Mouse (Mus musculus) T-helper 17 cell (primary cell): ENCODE measurements around the gene Tmx4.

ENCODE experiments used
- in situ Hi-C, 2 experiments: fragments of 300-600 bp; cut with MboI, MseI; formaldehyde crosslinking; loops; 1 replicate in 1 of 2; 2 replicates in 1 of 2; pipeline ENCODE4 v1.15.1; 2025; ENCODE audit warnings: high pct_unique_total_duplicates in 2 of 2

Gene Tmx4

DNA sequence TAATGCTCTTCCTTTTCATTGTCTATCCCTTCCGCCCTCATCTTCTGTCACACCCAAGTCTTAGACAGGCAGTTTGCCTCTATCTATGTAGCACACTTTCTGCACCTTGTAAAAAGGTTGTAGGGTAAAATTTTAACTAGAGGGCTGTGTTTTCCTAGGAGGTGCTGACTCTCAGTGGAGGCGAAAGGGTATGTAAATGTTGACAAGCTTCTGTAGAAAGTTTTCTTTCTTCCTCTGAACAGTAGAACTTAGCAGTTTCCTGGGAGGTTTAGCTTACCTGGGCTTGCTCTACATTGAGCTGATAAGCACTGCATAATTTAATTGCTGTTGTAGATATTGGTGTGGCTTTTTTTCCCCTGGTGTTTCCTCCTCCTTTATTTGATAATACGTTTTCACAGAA, 84.5 kb downstream of the Tmx4 start:
- in situ Hi-C loops = no loop called here

DNA sequence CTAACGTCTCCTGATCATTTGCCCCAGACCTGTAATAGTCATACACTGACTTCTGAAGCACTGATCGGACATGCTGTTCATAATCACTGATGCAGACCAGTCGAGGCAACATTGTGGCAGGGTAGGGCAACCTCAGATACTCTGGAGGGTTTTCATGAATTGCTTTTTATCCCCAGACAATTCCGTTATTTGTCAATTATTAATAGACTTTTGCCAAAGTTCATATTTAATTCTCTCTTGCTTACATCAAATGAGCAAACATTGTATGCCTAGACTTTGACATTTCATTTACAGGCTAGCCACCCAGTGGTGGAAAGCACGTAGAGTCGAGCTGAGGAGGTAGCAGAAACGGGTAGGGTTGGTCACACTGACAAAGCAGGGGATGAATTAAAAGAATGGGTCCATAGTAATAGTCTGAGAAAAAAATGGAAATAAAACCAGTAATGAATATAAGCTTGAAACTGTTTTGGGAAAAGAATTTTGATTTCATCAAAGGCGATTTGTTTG, 89.7 kb downstream of the Tmx4 start, which contains the start of gene Hao1:
Gene Hao1, minus strand, starts transcription at position 148 of the 507 bp plus-strand sequence.
- in situ Hi-C loops = loop anchor here (5.0 kb wide), 3 partner anchors 123 to 778 kb away; no protein-coding TSS in a partner anchor

DNA sequence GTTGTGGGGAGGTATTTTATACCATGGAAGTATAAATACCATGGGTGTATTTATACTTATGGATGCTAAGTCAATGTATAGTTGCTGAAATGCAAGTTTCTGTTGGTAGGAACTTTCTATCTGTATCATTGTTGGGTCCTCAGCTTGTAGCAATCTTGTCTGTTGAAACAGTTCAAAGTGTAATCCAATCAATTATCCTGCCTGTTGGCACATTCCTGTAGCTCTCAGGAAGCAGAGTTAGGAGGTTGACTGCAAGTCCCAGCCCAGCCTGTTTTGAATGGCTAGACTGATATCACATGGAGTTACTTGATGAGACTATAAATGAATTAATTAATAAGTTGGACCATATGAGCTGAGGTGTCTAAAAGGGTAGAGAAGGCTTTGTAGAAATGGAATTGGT, 91.6 kb downstream of the Tmx4 start:
- in situ Hi-C loops = loop anchor here (5.0 kb wide), 3 partner anchors 125 to 780 kb away; no protein-coding TSS in a partner anchor

DNA sequence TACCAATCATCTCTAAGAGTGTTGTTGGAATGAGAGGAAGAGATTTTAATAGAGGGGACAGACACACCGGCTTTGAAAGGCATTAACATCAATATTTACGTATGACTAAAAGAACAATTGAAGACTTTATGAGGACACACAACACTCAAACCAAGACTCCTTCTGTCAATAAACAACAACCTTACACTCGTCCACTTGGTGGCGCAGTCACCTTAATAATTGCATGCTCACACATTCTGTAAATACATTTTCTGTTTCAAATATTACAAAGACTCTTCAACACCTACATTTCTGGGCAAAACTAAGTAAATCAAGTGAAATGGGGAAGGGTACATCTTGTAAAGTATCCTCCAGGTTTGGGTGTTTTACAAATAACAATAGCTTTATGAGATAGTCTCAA, 94.2 kb downstream of the Tmx4 start:
- in situ Hi-C loops = loop anchor here (5.0 kb wide), 3 partner anchors 128 to 783 kb away; no protein-coding TSS in a partner anchor

DNA sequence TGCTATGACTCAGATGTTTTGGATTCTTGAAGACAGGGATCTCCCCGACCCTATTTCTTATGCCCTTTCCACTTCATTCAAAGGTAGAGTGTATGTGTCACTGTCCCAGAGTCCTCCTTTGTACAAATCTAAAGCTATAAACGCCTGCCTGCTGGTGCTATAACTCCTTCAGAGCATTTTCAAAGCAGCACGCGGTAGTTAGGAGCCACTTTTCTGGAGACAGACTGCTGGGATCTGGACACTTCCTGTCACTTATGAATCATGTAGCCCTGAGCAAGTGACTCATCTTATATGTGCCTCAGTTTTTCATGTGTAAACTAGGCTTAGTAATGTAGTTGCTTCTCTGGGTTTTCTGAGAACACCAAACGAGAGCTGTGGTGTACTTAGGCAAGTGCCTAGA, 98.8 kb downstream of the Tmx4 start:
- in situ Hi-C loops = no loop called here

DNA sequence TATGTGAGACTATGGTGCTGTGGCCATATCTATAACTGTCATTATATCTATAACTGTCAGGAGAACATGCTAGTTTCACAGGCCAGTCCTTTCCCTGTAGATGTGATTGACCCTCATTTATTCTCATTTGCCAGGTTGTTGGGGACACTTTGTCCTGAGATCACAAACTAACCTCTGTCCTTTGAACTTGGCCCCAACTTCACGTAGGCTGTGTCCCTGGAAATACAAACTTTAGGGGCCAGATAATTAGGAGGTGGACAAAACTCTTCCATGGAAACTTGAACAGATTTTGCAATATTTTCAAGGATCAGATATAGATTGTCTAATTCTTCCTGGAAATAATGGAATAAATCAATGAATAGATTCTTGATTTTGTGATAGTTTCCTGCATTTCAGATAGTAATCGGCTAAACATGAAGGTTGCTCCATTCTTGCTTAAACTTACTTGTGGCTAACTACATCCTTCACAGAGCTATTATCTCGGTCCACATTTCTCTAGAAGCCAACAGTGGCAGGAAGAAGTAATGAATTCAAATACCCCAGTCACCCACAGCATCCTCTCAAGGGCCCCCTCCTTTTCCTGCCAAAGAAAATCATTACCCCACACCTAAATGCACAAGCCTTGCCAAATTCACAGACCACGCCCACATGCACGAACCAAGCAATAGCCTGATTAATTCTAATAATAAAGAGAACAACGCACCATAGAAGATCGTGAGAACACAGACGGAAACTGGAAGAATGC, 99.5 kb downstream of the Tmx4 start:
- in situ Hi-C loops = no loop called here
